Mouse (Mus musculus) frontal cortex, adult (tissue): Measurements from ENCODE around the gene Gm20388.

Experiments
- ATAC-seq: cut with Nextera tagmentation; 2 replicates; pipeline ENCODE4 v1.9.2; 2017; ENCODE audit warnings: mild to moderate bottlenecking, moderate library complexity, mixed read lengths; ENCODE audit not compliant: low TSS enrichment

Gene Gm20388

DNA sequence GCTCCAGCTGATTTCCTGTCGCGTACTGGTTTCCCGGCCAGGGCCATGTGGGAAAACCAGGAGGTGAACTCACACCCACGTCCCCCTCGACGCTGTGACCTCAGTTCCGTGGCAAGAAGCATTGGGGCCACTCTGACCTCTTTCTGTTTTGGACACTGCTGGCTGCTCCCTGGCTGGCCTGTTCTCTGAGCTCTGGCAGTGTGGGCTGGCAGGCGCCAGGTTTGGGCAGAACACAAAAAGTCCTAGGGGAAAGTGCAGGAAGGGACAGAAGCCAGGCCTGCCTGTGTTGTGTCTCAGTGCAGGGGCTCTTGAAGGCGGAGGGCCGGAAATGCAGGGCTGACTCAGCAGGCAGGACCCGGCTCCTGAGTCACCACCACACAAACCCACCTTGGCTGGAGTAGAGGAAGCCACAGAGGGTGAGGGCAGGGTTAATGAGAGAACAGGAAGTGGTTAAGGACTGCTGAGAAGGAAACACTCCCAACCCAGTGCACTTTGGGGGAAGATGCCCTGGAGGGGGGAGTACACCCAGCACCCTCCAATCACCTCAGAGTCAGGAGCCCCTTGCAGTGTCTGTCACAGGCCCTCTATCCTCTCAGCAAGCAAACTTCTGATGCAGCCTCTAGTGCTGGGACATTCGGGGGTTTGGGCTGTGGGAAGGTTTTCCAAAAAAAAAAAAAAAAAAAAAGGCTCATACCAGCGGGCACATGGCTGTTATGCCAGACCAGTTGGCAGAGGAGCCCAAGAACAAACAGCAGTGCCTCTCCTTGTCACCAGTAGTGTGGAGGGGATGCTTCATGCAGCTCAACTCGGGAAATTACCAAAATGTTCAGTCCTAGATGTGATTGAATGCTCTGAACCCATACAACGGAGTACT, 1277.1 kb downstream of the Gm20388 start:
- ATAC-seq, result no peak

DNA sequence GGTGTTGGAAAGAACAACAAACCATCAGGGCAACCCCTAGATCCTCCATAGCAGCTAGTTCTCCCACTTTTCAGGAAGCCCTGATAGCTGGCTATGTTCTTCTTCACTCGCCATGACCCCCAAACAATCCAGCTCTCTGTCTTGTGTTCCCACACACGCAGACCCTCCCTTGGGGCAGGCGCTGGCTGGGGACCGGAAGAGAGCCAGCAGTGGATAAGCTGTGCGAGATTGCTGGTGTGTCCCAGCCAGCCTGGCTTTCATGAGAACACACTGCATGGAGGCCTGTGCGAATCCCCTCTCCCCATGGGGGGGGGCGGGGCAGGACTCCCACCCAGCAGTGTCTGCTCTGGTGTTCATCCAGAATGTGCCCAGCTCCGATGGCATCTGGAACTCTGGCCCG, 1278.4 kb downstream of the Gm20388 start:
- ATAC-seq, result no peak

DNA sequence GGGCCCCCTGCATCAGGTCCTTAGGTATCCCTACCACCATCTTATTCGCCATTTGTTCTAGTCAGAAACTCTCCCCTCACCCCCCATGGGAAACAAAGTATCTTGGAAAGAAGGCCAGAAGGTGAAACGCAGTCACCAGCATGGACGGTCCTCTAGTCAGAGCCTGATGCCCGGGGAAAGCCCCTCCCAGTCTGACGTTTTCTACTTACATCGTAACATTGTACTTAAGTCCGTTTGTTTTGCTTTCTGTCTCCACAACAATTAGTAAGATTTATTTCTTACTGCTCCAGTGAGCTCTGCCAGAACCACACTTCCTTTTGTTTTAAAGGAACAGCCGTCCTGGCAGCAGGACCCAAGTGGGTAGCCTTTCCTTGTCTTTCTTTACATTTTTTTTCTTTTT, 1281.8 kb downstream of the Gm20388 start:
- no peak for ATAC-seq

DNA sequence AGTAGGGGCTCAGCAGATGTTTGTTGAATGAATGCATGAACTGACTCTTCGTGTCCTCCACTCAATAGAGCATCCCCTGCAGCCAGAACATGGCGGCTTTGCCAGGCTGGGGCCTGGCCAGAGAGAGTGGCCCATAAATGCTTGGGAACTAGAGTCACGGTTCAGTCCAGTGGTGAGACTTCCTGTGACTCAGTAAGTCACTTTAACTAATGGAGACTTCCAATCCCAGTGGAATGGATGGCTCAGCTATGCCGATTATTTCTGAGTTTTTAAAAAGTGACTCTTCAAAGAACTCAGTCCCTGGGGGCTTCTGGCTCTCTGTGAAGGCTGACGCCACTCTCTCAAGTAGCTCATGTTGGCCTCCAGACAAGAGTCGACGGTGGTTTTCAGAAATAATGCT, 1285.3 kb downstream of the Gm20388 start:
- ATAC-seq, result no peak

DNA sequence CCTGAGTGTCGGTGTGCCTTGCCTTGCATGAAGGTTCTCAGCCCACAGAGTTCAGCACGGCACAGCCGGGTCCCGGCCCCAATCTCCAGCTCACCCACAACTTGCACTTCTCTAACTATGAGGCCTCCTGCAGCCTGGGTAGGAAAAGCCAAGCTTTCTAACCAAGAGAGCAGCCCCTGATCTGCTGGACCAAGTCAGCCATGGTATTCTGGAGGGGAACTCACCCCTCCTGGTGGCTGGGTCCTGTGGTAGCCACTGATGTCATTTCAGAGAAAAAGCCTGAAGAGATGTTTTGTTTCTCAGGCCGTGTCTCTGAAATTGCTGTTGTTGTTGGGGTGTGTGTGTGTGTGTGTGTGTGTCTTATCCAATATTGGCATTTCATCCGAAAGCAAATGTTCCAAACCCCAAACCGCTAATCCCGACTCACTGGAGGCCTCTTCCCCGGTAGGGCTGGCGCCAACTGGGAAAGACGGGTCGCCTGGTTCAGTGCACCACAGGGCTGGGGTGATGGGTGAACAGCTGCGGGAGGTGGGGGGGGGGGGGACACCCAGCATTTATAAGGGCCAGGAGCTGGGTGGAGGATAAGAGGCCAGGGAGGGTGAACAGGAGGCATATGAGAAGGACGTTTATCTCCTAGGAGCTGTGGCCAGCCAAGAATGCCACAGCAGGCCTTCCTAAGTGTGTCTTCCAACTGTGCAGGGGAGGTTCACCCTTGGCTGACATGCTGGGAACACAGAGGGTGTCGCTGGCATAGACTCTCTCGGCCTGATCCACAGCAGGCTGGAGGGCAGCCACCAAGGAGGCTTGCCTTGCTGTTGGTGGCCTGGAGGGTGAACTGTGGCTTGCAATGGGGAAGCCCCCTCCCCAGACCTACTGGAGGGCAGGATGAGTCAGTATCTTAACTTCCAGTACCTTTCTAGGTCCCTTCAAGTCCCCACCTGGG, 1286.4 kb downstream of the Gm20388 start:
- no peak for ATAC-seq

DNA sequence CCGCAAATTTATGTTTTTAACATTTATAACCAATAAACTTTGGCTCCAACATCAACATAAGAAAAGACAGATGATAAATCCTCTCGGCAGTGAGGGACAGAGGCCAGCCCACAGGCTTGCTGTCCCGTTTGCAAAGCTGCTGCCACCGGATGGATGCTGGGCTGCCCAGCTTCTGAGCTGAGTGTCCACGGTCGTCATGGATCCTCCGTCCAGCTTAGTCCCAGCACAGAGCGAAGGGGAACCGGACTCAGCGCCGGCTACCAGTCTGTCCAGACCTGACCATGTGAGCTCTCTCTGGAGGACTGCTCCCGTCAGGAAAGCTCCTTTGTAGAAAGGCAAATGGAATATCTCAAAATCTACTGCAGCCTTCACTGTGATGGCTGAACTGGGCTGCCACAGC, 1289.4 kb downstream of the Gm20388 start:
- no peak for ATAC-seq

DNA sequence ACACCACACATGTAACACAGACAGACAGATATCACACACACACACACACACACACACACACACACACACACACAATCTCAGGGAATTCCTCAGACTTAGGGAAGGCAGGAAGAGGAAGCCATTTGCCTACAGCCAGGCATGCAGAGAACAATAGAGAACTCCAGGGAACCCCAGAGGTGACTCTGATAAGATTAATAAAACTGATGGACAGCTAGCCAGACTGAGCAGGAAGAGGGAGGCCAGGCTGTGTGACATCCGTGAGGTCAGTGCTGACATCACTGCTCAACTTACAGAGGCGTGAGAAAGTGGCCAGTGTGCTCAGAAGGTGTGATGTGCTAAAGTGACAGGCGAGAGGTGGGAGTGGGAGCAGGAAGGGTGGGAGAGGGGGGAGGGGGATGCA, 1290.3 kb downstream of the Gm20388 start:
- no peak for ATAC-seq

DNA sequence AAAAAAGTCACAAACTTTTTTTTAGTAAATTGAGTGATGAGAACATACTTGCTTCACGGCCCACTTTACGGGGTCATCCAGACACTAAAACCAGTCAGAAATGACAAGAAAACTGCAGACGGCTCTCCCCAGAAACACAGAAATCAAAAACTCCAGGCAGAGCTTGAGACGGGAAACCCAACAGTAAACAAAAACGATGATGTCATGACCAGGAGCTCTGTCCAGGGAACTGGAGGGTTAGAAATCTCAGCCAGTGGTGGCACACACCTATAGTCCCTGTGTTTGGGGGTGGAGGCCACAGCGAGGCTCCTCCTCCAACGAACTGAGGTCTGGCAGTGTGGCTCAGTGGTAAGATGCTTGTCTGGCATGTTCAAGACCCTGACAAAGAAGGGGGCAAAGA, 1291.0 kb downstream of the Gm20388 start:
- ATAC-seq, result no peak

DNA sequence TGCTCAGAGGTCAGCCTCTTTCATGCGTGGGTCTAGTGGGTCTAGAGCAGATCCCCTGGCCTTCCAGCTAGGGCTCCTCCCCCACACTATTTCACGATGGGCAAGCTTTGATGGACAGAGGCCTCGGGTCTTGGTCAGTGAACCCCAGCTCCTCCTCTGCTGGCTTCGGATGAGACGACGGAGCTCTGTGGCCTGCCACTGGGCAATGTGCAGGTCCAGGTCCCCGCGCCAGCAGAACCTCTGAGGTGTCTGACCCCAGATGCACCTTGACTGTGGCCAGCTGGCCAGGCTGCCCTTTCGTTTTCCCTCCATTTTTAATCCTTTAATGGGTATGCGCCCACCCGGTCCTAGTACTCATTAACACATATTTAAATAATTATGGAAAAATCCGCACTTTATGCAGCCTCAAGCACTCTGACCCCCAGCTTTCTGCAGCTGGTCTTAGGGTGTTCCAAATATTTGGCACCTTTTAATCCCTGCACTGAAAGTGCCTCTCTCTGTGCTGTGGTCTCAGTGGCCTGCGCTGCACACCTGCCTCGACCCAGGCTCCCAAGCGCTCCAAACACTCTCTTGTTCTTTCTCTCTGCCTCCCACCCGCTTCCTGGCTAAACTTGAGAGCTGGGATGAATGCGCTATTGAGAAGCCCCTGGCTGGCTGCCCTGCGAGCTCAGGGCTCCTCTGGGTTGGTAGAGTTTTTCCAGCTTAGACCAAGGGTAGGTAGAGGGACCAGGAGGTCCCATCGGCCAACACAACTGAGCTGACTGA, 1293.2 kb downstream of the Gm20388 start:
- ATAC-seq, result peak; percentile 41; the same call in 1 of the 2 replicates

DNA sequence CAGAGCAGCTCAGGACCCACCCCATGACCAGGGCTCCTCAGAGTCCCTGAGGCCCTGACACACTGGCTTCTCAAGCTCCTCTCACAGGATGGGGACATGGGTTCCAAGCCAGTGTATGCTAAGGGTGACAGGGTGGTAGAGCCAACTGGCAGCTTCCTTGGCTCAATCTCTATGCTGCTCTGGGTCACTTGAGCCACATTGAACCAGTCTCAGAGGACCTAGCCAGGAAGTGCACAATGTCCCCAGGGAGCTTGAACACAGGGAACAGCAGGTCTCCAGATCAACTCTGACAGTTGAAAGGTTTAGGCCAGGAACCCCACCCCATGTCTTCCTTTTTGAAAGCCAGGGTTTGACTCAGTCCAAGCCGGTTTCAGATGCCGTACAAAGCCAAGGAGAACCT, 1296.5 kb downstream of the Gm20388 start:
- ATAC-seq, result no peak

DNA sequence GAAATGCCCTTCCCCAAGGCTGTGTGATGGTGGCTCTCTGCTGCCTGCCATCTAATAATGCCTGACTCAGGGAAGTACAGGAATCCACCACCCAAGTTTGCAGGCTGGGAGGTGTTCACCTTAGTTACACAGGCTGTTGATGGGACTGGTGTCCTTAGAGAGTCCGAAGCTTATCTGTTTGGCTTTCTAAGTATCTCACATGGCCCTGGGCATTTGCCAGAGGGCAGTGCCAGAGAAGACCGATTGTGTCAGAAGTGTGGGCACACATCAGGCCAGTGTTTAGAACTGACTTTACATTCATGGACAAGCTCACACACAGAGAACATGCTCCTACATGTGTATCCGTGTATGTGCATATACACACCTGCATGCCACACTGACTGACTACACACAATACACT, 1300.0 kb downstream of the Gm20388 start:
- ATAC-seq, result no peak

DNA sequence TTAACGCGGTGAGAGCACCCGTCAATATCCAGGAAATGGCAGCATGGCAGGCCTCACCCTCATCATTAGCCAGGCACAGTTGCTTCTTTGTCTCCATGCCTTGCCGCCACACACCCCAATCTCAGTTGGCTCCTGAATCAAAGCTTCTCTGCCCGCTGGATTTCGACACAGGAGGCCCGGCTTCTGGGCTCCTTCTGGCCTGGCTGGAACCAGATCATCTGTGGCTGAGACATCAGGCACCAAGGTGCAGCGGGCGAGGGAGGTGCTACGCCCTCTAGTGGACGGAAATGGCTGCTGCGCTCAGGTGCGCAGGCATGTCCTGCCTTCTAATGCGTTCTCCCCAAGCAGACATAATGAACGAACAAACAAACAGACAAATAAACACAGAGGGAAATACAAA, 1302.6 kb downstream of the Gm20388 start:
- ATAC-seq, result no peak

DNA sequence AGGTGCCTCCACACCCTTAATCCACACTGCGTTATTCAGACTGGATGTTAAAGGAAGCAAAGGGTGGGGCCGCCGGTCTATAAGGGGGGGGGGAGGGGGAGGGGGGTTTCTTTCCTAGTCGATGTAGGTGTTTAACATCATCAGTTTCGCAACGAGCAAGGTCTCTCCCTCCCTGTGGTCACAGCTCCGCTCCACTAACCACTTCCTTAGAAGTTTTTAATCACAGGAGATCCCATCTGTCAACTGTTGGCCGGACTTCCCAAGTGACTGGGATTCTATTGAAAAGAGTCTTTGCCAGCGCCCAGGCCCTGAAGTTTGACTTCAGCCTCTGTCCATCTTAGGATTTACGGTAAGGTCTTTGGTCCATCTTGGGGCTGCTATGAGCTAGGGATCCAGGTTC, 1303.0 kb downstream of the Gm20388 start:
- no peak for ATAC-seq

DNA sequence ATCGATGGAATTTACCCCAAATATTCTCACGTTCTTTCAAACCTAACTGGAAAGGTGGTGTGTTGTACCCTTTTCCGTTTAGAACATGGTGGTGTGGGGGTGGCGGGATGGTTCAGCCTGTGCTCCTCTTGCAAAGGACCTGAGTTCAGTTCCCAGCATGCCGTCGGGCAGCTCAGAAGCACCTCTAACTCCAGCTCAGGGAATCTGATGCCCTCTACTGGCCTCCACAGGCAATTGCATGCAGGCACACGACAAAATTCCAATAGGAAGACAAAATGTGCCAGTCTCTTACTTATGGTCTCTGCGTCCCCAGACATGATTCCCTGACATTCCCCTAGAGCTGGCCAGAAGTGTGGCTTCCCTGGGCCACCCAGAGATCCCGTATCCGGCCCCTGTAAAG, 1304.3 kb downstream of the Gm20388 start:
- no peak for ATAC-seq

DNA sequence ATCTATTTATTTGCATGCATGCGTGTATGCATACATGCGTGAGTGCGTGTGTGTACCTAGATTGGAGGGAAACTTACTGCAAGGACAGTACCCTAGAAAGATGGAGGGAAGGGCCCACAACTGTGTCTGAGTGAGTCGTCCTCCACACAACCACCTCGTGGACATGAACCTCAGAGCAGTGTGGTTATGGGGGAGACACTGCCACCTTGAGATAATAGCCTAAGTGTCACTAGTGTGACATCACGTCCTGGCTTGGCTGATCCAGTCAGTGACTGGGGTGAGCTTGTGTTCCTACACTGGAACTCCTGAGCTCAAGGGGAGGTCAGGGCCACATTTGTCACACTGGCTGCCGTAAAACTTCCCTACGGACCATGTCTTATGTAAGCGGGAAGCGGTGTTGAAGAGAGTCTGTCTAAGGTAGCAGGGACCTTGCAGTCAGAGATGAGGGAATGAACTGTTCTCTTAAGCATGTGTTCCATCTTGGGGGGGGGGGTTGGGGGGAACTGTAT, 1305.9 kb downstream of the Gm20388 start:
- ATAC-seq, result no peak

DNA sequence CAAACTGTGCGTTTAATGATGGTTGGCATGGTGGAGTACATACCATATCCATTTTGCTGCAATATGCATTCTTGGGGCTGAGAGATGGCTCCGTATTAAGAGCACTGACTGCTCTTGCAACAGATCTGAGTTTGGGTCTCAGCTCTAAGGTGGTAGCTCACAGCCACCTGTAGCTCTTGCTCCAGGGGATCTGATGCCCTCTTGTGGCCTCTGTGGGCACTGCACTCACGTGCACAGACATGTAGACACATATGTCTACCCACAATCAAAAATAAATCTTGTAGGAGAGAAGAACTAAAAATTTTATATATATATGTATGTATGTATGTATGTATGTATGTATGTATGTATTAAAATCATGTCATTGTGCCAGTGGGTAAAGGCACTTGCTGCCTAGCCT, 1307.8 kb downstream of the Gm20388 start:
- no peak for ATAC-seq

DNA sequence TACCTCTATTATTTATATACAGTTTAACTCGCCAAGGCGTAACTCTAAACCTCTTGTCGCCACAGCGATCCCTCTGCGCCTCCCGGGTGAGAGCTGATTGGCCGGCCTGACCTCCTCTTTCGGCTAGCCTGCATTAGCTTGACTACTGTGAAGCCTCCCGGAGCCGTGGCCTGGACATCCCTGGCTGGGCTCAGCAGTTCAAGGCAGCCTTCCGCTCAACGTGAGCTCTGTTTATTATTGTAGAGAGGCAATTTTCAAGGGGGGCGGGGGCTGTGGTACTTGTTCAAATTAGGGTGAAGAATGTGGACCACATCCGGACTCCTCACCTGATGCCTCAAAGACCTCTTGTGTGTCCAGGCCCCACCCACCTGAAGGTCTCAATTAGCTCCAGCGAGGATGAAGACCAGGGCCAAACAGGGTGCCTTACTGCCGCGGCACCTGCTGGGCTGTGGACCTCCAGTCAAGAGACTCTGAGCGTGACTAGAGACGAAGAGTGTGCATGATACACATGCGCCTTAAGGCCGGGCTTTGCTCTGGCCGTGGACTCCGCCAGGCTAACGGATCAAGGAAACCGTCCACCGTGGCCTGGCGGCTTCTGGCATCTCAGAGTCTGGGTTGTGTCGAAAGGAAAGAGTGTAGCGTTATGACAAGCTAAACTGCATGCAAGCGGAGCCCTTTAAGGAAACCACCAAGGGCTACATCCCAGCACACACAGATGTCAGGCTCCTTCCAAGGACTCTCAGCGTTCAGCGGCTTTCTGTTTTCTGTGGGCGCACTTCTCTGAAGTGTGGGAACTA, 1309.7 kb downstream of the Gm20388 start:
- ATAC-seq, result no peak

DNA sequence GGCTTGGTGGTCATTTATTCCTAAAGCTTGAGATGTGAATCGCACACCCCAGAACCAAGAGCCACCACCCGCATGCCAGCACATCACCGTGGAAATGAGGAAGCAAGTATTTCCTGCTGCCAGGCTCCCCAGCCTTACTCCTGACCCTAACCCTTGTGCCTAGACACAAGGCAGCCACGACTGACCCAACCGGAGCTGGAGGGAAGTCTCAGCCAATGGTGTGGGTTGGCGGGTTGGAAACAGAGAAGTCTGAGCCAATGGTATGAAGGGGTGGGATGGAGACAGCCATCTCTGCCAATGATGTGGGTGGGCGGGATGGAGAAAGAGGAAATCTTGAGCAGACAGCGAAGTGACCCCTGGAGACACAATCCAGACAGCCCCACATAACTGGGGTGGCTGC, 1314.1 kb downstream of the Gm20388 start:
- no peak for ATAC-seq

DNA sequence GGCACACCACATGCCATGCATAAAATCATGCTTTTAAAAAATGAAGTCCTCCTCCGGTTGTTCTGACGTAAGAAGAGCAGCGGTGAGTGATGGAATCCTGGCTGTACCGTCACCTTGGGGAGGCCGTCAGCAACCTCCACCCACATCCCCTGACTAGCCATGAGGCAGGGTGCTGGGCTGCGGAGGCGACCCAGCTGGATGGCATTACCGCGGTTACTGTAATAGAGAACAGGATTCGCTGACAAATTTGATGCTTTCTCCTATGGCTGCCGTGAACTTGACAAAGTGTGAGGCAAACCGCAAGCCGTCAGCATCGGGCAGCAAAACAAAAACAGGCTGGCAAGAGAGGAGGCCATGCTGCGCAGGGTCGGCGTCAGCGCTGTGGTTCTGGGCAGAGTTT, 1317.1 kb downstream of the Gm20388 start:
- ATAC-seq, result peak; percentile 82

DNA sequence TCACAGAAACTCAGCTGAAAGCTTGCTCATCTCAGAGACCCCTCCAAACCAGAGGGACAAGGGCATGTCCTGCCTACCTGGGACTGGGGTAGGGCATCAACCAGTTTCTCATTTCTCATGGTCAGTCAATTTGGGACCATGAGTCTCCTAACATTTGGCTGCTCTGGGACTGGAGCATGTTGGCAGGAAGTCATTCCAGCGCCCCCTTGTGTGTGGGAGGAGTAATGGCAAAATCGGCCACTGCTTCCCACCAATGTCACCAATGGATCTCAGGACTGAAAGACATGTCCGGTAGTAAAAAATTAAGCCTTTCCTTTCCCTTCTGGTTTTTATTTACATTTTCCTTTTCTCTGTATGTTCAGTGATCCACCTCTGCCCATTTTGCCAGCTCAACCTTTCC, 1318.3 kb downstream of the Gm20388 start:
- no peak for ATAC-seq

DNA sequence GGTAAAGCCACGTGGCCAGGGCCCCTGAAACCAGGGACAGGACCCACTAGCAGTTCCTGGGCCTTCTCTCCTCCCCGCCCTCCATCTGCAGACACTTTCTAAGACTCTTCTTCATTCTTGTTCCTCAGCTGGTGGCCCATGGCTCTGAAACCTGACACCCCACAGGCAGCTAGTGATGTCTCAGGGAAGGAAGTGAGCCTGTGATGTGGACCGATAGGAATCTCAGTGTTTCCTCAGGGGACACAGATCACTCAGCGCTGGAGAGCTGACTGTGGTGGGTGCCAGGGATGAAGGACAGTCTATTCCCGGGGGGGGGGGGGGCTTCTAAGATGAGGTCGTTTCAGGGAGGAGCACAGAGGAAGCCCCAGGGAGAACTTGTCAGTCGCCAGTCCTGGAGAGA, 1318.9 kb downstream of the Gm20388 start:
- ATAC-seq, result no peak
